Mouse (Mus musculus): ENCODE measurements at regions not wholly inside any gene's neighbourhood (a gene's known extent, or its start where the extent isn't known, plus 50 kb on each side); places are given as distances from the start of the nearest gene placed in this dataset.

DNA sequence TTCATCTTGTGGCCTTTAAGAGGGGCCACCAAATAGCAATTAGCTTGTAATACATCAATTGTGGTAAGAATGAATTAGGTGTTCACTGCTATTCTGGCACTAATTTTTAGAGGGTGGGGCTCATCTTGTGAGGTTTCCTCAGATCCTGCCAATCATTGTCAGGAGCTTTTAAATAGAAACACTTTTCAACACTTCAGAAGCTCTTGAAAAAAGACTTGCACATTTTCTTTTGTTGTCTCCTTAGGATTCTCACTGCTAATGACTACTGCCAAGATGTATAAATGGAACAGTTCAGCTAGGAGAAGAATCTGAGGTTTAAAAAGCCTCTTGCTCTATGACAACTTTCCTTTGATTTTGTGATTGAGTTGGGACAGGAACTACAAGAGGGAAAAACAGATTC is 572.4 kb downstream of the Cetn3 start:
- H3K27me3 ChIP-seq (ENCODE audit: insufficient read depth, low read length) = no peaks in the 10 kb centered on the region
- no peak overlapping the region for H3K27ac ChIP-seq
- H3K4me3 ChIP-seq (ENCODE audit: low read length) = no peak overlapping the region
- DNase-seq (ENCODE audit: low spot score) (no peak), ATAC-seq (no peak)
- no peak for TF ChIP-seq CTCF (IDR thresholded peaks at IDR 0.05; ENCODE audit: low read depth)
- no peak overlapping the region for H3K9ac ChIP-seq (replicated peaks; ENCODE audit: low read length)
- H3K36me3 ChIP-seq (ENCODE audit: insufficient read depth, low read length) = no peaks in the 10 kb centered on the region
- H3K9me3 ChIP-seq (ENCODE audit: low read length) = no peaks in the 10 kb centered on the region
- H3K4me2 ChIP-seq (ENCODE audit: low read depth, low read length) = no peak overlapping the region
- no peaks in the 10 kb centered on the region for H3K4me1 ChIP-seq (ENCODE audit: insufficient read depth, low read length)

DNA sequence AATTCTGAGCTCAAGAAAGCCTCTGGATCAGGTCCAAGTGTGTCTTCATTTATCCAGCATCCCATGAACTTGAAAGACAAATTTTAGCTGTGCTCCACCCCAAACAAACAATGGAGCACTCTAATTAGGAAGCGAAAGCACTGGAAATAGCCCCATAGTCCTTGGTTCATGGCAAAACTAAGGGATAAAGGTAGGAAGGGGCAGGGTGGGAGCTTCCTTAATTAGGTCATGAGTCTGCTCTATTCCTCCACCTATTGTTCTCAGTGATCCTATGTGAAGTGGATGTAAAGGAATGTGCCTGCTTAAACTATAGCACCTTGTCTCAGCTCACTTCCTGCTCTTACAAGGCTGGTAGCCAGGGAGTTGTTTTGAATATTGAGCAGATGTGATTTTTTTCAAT is 576.6 kb downstream of the Cetn3 start:
- no peak overlapping the region for H3K4me2 ChIP-seq (ENCODE audit: low read depth, low read length)
- H3K27me3 ChIP-seq (ENCODE audit: insufficient read depth, low read length) = no peaks in the 10 kb centered on the region
- H3K9ac ChIP-seq (replicated peaks; ENCODE audit: low read length) = no peak overlapping the region
- ATAC-seq (no peak), DNase-seq (ENCODE audit: low spot score) (no peak)
- no peak for TF ChIP-seq CTCF (IDR thresholded peaks at IDR 0.05; ENCODE audit: low read depth)
- no peak overlapping the region for H3K27ac ChIP-seq
- H3K4me1 ChIP-seq (ENCODE audit: insufficient read depth, low read length) = no peaks in the 10 kb centered on the region
- no peaks in the 10 kb centered on the region for H3K9me3 ChIP-seq (ENCODE audit: low read length)
- H3K4me3 ChIP-seq (ENCODE audit: low read length) = no peak overlapping the region
- H3K36me3 ChIP-seq (ENCODE audit: insufficient read depth, low read length) = no peaks in the 10 kb centered on the region
- 62% methylated on average over 1 of the region's 1 CpGs for WGBS

DNA sequence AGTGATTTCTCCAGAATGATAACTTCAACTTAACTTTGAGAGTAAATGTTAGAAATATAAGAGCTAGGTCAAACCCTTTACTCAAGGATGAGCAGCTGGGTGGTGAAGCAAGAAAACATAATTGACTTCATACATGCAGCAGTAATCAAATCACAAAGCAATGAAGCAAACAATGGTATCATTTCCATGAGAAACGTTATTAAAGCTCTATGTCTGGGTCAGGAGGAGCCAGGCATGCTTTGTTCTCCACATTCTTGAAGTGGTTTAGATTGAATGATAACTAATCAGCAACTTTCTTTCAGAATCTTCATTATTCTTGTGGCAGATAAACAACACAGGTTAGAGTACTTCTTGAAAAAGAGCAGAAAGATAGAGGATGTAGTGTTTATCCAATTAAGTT is 577.8 kb downstream of the Cetn3 start:
- Histone ChIP-seq H3K36me3 (ENCODE audit: insufficient read depth, low read length) (no peaks in the 10 kb centered on the region), H3K4me3 (ENCODE audit: low read length) (no peak overlapping the region), H3K27me3 (ENCODE audit: insufficient read depth, low read length) (no peaks in the 10 kb centered on the region), H3K9ac (replicated peaks; ENCODE audit: low read length) (no peak overlapping the region), H3K4me2 (ENCODE audit: low read depth, low read length) (no peak overlapping the region), H3K9me3 (ENCODE audit: low read length) (no peaks in the 10 kb centered on the region), H3K27ac (no peak overlapping the region), H3K4me1 (ENCODE audit: insufficient read depth, low read length) (no peaks in the 10 kb centered on the region)
- no peak for ATAC-seq
- DNase-seq (ENCODE audit: low spot score) = no peak
- no peak for TF ChIP-seq CTCF (IDR thresholded peaks at IDR 0.05; ENCODE audit: low read depth)
- WGBS = 24% methylated on average over 1 of the region's 1 CpGs

DNA sequence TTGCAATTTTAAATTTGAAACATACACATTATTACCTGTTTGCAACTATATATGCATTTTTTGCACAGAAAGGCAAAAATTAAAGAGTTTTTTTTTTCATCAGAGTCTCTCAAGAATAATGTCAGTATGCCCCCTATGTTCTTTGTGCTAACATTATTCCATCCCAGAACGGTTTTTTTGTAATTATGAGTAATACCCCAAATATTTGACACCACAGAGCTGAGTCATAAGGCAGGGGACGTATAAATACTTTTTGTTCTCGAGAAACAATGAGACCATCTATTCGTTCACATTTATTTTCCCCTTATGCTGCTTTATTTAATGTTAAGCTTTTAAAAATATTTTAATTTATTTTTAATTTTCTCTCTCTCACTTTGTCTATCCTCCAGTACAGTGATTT is 578.5 kb downstream of the Cetn3 start:
- H3K4me3 ChIP-seq (ENCODE audit: low read length) = no peak overlapping the region
- DNase-seq (ENCODE audit: low spot score) (no peak), ATAC-seq (no peak)
- no peaks in the 10 kb centered on the region for H3K27me3 ChIP-seq (ENCODE audit: insufficient read depth, low read length)
- H3K4me1 ChIP-seq (ENCODE audit: insufficient read depth, low read length) = no peaks in the 10 kb centered on the region
- no peak overlapping the region for H3K27ac ChIP-seq
- H3K9ac ChIP-seq (replicated peaks; ENCODE audit: low read length) = no peak overlapping the region
- H3K4me2 ChIP-seq (ENCODE audit: low read depth, low read length) = no peak overlapping the region
- no peaks in the 10 kb centered on the region for H3K36me3 ChIP-seq (ENCODE audit: insufficient read depth, low read length)
- no peaks in the 10 kb centered on the region for H3K9me3 ChIP-seq (ENCODE audit: low read length)
- no peak for TF ChIP-seq CTCF (IDR thresholded peaks at IDR 0.05; ENCODE audit: low read depth)
- WGBS = 80% methylated on average over 4 of the region's 4 CpGs

DNA sequence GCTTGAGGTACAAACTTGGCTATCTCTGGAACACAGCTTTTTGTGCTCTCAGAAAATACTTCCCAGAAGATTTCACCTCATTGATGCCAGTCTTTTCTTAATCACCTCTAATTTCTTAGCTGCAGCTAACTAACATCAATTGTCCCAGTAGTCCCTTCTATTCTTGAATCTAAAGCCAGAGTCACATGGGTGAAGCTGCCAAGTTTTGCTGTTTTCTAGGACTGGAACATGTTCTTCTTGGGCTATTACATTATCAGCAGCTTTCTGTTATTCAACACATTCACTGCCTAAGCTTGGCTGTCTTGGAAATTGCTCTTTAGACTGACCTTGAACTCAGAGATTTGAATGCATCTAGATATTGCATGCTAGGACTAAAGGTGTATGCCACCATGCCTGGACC is 583.9 kb downstream of the Cetn3 start:
- Histone ChIP-seq H3K4me2 (ENCODE audit: low read depth, low read length) (no peak overlapping the region), H3K4me1 (ENCODE audit: insufficient read depth, low read length) (no peaks in the 10 kb centered on the region), H3K9ac (replicated peaks; ENCODE audit: low read length) (no peak overlapping the region), H3K27ac (no peak overlapping the region), H3K27me3 (ENCODE audit: insufficient read depth, low read length) (no peaks in the 10 kb centered on the region), H3K36me3 (ENCODE audit: insufficient read depth, low read length) (no peaks in the 10 kb centered on the region), H3K9me3 (ENCODE audit: low read length) (no peaks in the 10 kb centered on the region), H3K4me3 (ENCODE audit: low read length) (no peak overlapping the region)
- no peak for DNase-seq (ENCODE audit: low spot score)
- no peak for TF ChIP-seq CTCF (IDR thresholded peaks at IDR 0.05; ENCODE audit: low read depth)
- no peak for ATAC-seq

DNA sequence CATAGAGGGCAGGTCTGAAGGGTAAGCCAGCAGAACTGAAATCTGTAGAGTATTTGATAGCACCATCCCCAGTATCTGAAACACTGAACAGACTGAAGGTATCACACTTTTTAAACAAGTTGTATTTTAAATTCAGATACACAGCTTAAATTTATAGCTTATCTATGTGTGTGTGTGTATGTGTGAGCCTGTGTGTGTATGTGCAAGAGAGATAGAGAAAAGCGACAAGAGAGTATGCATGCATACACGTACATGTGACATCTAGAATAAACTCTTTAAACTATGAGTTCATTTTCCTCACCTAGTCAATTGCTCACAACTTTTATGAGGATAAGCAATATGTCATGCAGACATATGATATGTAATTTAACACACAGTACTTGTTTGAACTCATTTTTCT is 588.7 kb downstream of the Cetn3 start:
- Histone ChIP-seq H3K4me3 (ENCODE audit: low read length) (no peak overlapping the region), H3K9me3 (ENCODE audit: low read length) (no peaks in the 10 kb centered on the region), H3K4me2 (ENCODE audit: low read depth, low read length) (no peak overlapping the region), H3K36me3 (ENCODE audit: insufficient read depth, low read length) (no peaks in the 10 kb centered on the region), H3K9ac (replicated peaks; ENCODE audit: low read length) (no peak overlapping the region), H3K4me1 (ENCODE audit: insufficient read depth, low read length) (no peaks in the 10 kb centered on the region), H3K27ac (no peak overlapping the region), H3K27me3 (ENCODE audit: insufficient read depth, low read length) (no peaks in the 10 kb centered on the region)
- DNase-seq (ENCODE audit: low spot score) (no peak), ATAC-seq (no peak)
- 95% methylated on average over 2 of the region's 2 CpGs for WGBS
- no peak for TF ChIP-seq CTCF (IDR thresholded peaks at IDR 0.05; ENCODE audit: low read depth)

DNA sequence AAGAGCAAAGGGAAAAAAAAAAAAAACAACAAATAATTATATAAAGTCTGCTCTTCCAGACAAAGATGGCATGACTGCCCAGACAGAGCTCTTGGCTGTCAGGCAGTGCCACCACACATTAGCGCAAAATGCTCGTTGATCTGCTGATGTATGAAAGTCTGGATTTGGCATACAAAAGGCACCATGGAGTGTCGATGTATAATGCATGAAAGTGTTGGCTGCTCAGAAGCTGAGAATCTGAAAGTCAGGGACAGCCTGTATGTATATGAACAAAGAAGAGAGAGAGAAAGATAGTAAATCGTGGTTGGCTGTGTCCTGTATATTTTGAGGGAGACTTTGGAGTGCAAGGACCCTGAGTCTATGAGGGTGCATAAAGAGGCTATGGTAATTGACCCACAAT is 589.7 kb downstream of the Cetn3 start:
- Histone ChIP-seq H3K9ac (replicated peaks; ENCODE audit: low read length) (no peak overlapping the region), H3K27me3 (ENCODE audit: insufficient read depth, low read length) (no peaks in the 10 kb centered on the region), H3K4me2 (ENCODE audit: low read depth, low read length) (no peak overlapping the region), H3K27ac (no peak overlapping the region), H3K4me1 (ENCODE audit: insufficient read depth, low read length) (no peaks in the 10 kb centered on the region), H3K36me3 (ENCODE audit: insufficient read depth, low read length) (no peaks in the 10 kb centered on the region), H3K4me3 (ENCODE audit: low read length) (no peak overlapping the region), H3K9me3 (ENCODE audit: low read length) (no peaks in the 10 kb centered on the region)
- DNase-seq (ENCODE audit: low spot score) (peak; percentile 61), ATAC-seq (peak; percentile 71; the same call in 1 of the 2 replicates)
- WGBS = 37% methylated on average over 4 of the region's 4 CpGs
- no peak for TF ChIP-seq CTCF (IDR thresholded peaks at IDR 0.05; ENCODE audit: low read depth)

All from hindbrain, postnatal 0 days (tissue).